Mouse (Mus musculus): ENCODE data around the gene Gnl2. TPM values are rescaled to one million over a fixed set of nuclear protein-coding genes. Genes with fewer than 3 reads are reported as not detected.

Gnl2 gene
- polyA plus RNA-seq, 1 experiment from 2014 or later = 98.5 TPM

DNA sequence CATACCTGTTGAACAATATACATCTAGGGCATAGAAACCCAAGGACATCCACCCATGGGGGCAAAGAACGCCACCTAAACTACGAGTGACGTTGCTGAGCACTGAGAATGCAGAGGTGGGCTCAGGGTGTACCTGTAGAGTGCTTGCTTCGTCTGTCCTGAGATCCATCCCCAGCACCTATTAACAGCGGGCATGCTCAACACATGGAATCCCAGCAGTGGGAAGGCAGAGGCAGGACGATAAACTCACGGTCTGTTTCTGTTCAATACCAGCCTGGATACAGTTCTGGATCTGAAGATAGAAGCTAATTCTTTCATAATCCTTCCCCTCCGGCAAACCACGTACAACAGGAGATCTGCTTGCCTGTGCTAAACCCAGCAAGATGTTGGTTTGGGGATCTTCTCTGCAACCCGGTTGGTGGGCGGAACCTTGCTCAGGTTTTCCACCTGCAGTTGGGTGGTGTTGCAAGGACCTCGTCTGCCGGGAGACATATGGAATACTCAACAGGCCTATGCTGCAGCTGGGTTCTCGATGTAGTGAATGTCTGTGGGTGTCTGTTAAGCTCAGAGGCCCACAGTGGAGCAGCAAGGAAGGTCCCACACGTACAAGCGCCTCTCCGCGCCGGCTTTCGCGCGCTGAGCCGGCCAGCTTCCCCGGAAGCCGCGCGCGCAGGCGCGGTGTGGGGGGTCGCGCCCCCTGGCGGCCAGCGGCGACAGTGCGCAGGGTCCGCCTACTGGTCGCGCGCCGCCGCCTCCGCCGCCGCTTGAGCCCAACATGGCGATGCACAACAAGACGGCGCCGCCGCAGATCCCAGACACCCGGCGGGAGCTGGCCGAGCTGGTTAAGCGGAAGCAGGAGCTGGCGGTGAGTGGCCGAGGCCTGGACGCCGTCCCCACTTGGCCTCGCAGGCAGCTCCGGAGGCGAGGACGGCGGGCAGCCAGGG is 68.3 kb downstream of the Gnl2 start, which contains the start of gene Meaf6:
Meaf6 (plus strand) TSS at position 732 of the 943 bp plus-strand sequence.
- peak within 1 kb of the TSS; percentile 83 for H3K4me3 ChIP-seq (ENCODE audit: low read depth, low read length)
- WGBS = 2% methylated on average over 63 of the region's 63 CpGs
- DNase-seq (ENCODE audit: low spot score) (peak; percentile 96), ATAC-seq (replicated peaks; ENCODE audit: low FRiP score) (peak; percentile 88)
- H3K27ac ChIP-seq (ENCODE audit: low read depth, low read length) = peak within 1 kb of the TSS; percentile 96
- H3K36me3 ChIP-seq (ENCODE audit: control insufficient read depth, insufficient read depth, low read length) = no peaks in the 10 kb centered on the region; the same call in 1 of the 2 replicates
- peak within 1 kb of the TSS; percentile 59 for H3K4me2 ChIP-seq (ENCODE audit: low read depth, low read length, severe bottlenecking)
- H3K4me1 ChIP-seq (replicated peaks; ENCODE audit: control insufficient read depth, insufficient read depth, low read length) = peaks cover 1% of the 10 kb centered on the region; the same call in 1 of the 2 replicates
- H3K9ac ChIP-seq (ENCODE audit: low read length) = peak within 1 kb of the TSS; percentile 92
- H3K9me3 ChIP-seq (ENCODE audit: control insufficient read depth, low read length) = no peaks in the 10 kb centered on the region
- H3K27me3 ChIP-seq (ENCODE audit: control insufficient read depth, insufficient read depth, low read length) = no peaks in the 10 kb centered on the region

DNA sequence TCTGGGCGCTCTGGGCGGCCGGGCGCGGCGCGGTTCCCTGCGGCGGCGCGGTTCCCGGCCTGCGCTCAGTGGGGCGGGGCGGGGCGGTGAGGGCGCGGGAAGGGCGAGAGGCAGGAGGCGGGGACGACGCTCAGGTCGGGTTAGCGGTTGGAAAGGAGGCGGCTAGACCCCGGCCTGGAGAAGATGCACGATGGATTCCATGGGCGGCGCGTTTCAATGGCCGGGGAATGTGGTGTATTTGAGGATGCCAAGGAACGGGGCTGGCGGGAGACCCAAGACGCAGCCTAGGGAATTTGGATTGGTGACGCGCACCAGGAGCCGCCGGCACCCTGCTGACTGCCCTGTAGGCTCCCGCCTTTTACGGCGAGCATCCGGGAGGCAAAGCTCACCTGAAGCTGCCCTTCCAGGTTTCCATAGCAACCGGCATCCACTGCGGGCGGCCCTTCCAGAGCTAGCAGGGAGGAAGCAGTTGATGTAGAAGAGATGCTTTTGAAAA is 69.0 kb downstream of the Gnl2 start:
- WGBS = under 1% methylated on average over 41 of the region's 45 CpGs
- Histone ChIP-seq H3K27me3 (ENCODE audit: control insufficient read depth, insufficient read depth, low read length) (no peaks in the 10 kb centered on the region), H3K36me3 (ENCODE audit: control insufficient read depth, insufficient read depth, low read length) (peaks cover 7% of the 10 kb centered on the region), H3K27ac (ENCODE audit: low read depth, low read length) (peak overlapping the region; percentile 96), H3K4me1 (replicated peaks; ENCODE audit: control insufficient read depth, insufficient read depth, low read length) (peaks cover 1% of the 10 kb centered on the region; the same call in 1 of the 2 replicates), H3K9ac (ENCODE audit: low read length) (peak overlapping the region; percentile 92), H3K9me3 (ENCODE audit: control insufficient read depth, low read length) (no peaks in the 10 kb centered on the region), H3K4me3 (ENCODE audit: low read depth, low read length) (peak overlapping the region; percentile 83), H3K4me2 (ENCODE audit: low read depth, low read length, severe bottlenecking) (peak overlapping the region; percentile 59)
- ATAC-seq (replicated peaks; ENCODE audit: low FRiP score) (peak; percentile 92), DNase-seq (ENCODE audit: low spot score) (no peak)

DNA sequence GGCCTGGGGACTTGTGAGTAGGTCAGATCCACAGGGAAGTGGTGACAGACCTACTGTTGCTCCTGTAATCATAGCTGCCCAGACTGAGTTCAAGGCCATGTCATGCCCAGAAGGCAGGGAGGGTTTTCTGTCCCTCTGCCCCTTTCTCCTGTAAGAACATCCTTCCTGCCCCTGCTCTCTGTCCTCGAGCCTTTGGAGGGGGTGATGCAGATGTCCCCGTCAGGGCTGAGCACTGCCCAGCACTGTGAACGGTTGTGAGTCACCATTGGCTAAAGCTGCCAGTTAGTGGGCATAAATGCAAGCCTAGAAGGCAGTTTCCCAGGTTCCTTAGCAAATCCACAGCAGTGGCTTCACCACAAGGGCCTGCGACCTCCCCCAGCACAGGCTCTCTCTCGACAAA is 76.6 kb downstream of the Gnl2 start:
- Histone ChIP-seq H3K27me3 (ENCODE audit: control insufficient read depth, insufficient read depth, low read length) (no peaks in the 10 kb centered on the region), H3K27ac (ENCODE audit: low read depth, low read length) (no peak overlapping the region), H3K4me1 (replicated peaks; ENCODE audit: control insufficient read depth, insufficient read depth, low read length) (no peaks in the 10 kb centered on the region), H3K9me3 (ENCODE audit: control insufficient read depth, low read length) (no peaks in the 10 kb centered on the region), H3K9ac (ENCODE audit: low read length) (no peak overlapping the region), H3K36me3 (ENCODE audit: control insufficient read depth, insufficient read depth, low read length) (peaks cover 9% of the 10 kb centered on the region), H3K4me3 (ENCODE audit: low read depth, low read length) (no peak overlapping the region), H3K4me2 (ENCODE audit: low read depth, low read length, severe bottlenecking) (no peak overlapping the region)
- WGBS = 91% methylated on average over 5 of the region's 5 CpGs
- ATAC-seq (replicated peaks; ENCODE audit: low FRiP score) (no peak), DNase-seq (ENCODE audit: low spot score) (no peak)

DNA sequence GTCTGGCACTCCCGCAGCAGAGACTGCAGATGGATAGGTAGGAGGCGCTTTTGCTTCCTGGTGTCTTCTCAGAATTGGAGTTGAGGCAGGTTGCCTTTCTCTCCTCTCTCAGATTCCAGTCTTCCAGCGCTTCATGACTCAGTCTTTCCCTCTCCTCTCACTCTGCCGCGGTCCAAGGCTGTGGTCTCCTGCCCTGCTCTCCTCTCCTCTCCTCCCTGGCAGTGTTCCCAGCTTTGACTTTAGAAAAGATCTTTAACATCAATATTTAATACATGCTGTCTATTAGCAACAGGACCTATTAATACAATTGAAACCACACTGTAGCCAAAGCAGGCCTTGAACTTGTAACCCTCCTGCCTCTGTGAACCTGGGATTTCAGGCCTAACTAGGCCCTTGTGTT is 79.7 kb downstream of the Gnl2 start:
- no peaks in the 10 kb centered on the region for H3K9me3 ChIP-seq (ENCODE audit: control insufficient read depth, low read length)
- 92% methylated on average over 5 of the region's 5 CpGs for WGBS
- H3K27me3 ChIP-seq (ENCODE audit: control insufficient read depth, insufficient read depth, low read length) = no peaks in the 10 kb centered on the region
- no peak for DNase-seq (ENCODE audit: low spot score)
- no peaks in the 10 kb centered on the region; the same call in 1 of the 2 replicates for H3K36me3 ChIP-seq (ENCODE audit: control insufficient read depth, insufficient read depth, low read length)
- H3K27ac ChIP-seq (ENCODE audit: low read depth, low read length) = no peak overlapping the region
- no peak overlapping the region for H3K9ac ChIP-seq (ENCODE audit: low read length)
- no peak overlapping the region for H3K4me2 ChIP-seq (ENCODE audit: low read depth, low read length, severe bottlenecking)
- H3K4me1 ChIP-seq (replicated peaks; ENCODE audit: control insufficient read depth, insufficient read depth, low read length) = no peaks in the 10 kb centered on the region
- H3K4me3 ChIP-seq (ENCODE audit: low read depth, low read length) = no peak overlapping the region
- ATAC-seq (replicated peaks; ENCODE audit: low FRiP score) = no peak

DNA sequence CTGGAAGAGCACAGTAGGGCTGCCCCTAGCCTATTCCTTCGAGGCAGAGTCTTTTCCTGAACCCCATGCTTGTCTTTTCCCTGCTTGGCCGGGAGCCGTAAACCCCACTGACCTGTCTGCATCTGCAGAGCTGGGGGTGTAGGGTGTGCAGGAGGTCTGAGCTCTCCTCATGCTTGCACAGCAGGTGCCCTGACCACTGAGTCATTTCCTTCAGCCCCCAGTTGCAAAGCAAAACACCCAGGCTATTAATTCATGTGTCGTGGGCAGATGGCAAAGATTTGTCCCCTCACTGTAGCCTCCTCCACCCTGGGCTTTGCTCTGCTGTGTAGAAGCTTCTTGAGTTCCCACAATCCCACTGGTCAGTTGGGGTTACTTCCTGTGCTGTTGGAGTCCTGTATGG is 81.0 kb downstream of the Gnl2 start:
- ATAC-seq (replicated peaks; ENCODE audit: low FRiP score) (no peak), DNase-seq (ENCODE audit: low spot score) (no peak)
- Histone ChIP-seq H3K36me3 (ENCODE audit: control insufficient read depth, insufficient read depth, low read length) (no peaks in the 10 kb centered on the region; the same call in 1 of the 2 replicates), H3K4me2 (ENCODE audit: low read depth, low read length, severe bottlenecking) (no peak overlapping the region), H3K27ac (ENCODE audit: low read depth, low read length) (no peak overlapping the region), H3K9me3 (ENCODE audit: control insufficient read depth, low read length) (no peaks in the 10 kb centered on the region), H3K9ac (ENCODE audit: low read length) (no peak overlapping the region), H3K27me3 (ENCODE audit: control insufficient read depth, insufficient read depth, low read length) (no peaks in the 10 kb centered on the region), H3K4me3 (ENCODE audit: low read depth, low read length) (no peak overlapping the region), H3K4me1 (replicated peaks; ENCODE audit: control insufficient read depth, insufficient read depth, low read length) (no peaks in the 10 kb centered on the region)
- 75% methylated on average over 4 of the region's 4 CpGs for WGBS

DNA sequence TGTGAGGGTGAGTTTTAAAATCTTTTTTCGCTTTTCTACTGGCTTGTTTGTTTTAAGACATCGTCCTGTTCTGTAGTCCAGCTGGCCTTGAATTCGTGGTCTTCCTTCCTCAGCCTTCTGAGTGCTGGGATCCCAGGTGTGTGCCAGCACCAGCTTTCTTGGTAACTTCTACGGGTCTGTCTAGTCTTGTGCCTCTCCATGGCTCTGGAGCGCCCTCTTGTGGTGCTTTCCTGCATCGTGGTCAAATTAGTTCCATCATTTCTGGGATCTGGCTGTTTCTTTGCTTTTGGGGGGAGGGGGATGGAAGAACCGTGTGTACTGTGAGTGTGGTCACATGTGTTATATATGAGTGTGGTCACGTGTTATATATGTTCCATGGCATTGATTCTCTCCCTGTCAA is 83.1 kb downstream of the Gnl2 start:
- no peak overlapping the region for H3K4me2 ChIP-seq (ENCODE audit: low read depth, low read length, severe bottlenecking)
- ATAC-seq (replicated peaks; ENCODE audit: low FRiP score) (no peak; the same call in 1 of the 2 replicates), DNase-seq (ENCODE audit: low spot score) (peak; percentile 92)
- no peak overlapping the region for H3K27ac ChIP-seq (ENCODE audit: low read depth, low read length)
- H3K36me3 ChIP-seq (ENCODE audit: control insufficient read depth, insufficient read depth, low read length) = no peaks in the 10 kb centered on the region; the same call in 1 of the 2 replicates
- 13% methylated on average over 8 of the region's 8 CpGs for WGBS
- no peaks in the 10 kb centered on the region for H3K9me3 ChIP-seq (ENCODE audit: control insufficient read depth, low read length)
- H3K4me3 ChIP-seq (ENCODE audit: low read depth, low read length) = no peak overlapping the region
- H3K4me1 ChIP-seq (replicated peaks; ENCODE audit: control insufficient read depth, insufficient read depth, low read length) = no peaks in the 10 kb centered on the region
- no peak overlapping the region for H3K9ac ChIP-seq (ENCODE audit: low read length)
- no peaks in the 10 kb centered on the region for H3K27me3 ChIP-seq (ENCODE audit: control insufficient read depth, insufficient read depth, low read length)

DNA sequence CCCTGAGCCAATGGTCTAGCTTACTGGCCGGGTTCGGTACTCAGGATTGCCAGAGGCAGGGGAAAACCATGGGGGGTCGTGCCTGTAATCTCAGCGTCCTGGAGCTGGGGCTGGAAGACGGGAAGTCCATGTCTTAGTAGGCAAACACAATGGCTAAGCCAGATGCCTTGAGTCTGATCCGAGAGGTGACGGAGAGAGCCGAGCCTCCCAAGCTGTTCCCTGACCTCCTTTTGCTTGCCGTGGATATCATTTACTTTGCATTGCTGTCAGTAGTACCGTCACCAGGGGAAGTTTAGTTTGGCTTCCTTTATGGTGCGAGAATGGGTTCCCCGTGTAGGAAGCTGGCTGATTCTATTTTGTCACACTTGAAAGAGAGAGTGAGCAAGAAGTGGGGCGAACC is 84.9 kb downstream of the Gnl2 start:
- Histone ChIP-seq H3K4me2 (ENCODE audit: low read depth, low read length, severe bottlenecking) (no peak overlapping the region), H3K27ac (ENCODE audit: low read depth, low read length) (no peak overlapping the region), H3K9me3 (ENCODE audit: control insufficient read depth, low read length) (no peaks in the 10 kb centered on the region), H3K27me3 (ENCODE audit: control insufficient read depth, insufficient read depth, low read length) (no peaks in the 10 kb centered on the region), H3K4me1 (replicated peaks; ENCODE audit: control insufficient read depth, insufficient read depth, low read length) (no peaks in the 10 kb centered on the region), H3K4me3 (ENCODE audit: low read depth, low read length) (no peak overlapping the region), H3K9ac (ENCODE audit: low read length) (no peak overlapping the region), H3K36me3 (ENCODE audit: control insufficient read depth, insufficient read depth, low read length) (no peaks in the 10 kb centered on the region; the same call in 1 of the 2 replicates)
- ATAC-seq (replicated peaks; ENCODE audit: low FRiP score) (no peak), DNase-seq (ENCODE audit: low spot score) (no peak)
- WGBS = 68% methylated on average over 13 of the region's 13 CpGs

All from forebrain, embryonic 11.5 days (tissue).